Mouse (Mus musculus): Measurements from ENCODE around the gene Tsr2.

Tsr2 gene

DNA sequence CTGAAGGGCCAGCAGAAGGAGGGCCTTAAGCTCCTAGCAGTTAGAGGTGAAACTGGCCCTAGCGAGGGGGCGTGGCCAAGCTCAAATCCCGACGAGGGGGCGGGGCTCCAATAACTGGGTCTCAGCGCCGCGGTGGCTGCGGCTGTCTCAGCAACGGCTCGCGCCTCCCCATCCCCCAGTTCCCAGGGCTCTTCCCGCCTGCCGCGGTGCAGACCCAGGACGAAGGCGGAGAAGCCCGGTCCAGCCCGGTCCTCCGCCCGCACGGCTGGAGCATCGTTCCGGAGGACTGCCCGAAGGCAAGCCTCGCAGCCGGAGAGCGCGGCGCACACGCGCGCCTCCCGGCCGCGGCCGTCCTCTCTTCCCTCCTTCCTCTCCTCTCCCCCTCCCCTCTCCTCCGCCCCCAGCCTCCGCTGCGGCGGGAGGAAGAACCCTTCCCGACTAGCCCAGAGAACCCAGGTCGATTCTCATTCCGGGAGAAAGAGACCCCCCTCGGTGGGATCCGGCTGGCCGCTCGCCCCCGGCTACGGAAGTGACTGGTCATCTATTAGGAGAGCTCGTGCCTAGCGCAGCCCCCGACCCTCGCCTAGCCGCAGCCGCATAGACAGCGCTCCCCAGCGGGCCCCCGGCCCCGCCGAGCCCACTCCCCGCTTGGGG, 49.4 kb downstream of the Tsr2 start:
- DNase-seq (ENCODE audit: low spot score in 2 of 2): peak; percentile 66 to 77

GRCm38 (mm10) chrX:151046321-151046720, 50.0 kb downstream of the Tsr2 start:
- no peak for DNase-seq (ENCODE audit: low spot score in 2 of 2)

DNA sequence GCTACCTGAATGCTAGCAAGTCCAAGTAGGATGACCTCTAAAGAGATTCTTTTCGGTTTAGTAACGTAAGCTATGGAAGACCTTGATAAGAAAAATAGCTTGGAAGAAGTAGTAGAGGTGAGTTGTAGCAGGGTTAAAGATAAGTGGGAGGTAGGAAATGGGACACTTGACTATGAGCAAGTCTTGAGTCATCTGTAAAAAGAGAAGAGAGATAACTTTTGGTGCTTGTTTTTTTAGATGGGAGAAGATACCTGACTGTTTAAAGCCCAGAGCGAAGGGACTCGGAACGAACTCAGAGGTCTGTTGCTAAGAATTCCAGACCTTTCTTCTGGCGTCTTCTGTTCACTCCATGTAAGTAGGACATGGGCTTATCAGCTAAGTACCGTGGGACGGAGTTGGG, 50.5 kb downstream of the Tsr2 start, which contains the start of gene Fgd1:
Gene Fgd1, plus strand, starts transcription at position 301 of the 400 bp plus-strand sequence.
- DNase-seq (ENCODE audit: low spot score in 2 of 2): no peak

- no peak for DNase-seq (ENCODE audit: low spot score in 2 of 2)
Observed at GRCm38 (mm10) chrX:151041223-151041622, 55.1 kb downstream of the Tsr2 start.
